Mouse (Mus musculus) limb, embryonic 14.5 days (tissue): ENCODE measurements around the gene Olfr814. TPM values are rescaled to one million over a fixed set of nuclear protein-coding genes. Genes with fewer than 3 reads are reported as not detected.

ENCODE experiments used
- ATAC-seq: fragments of 200-750 bp; cut with Nextera tagmentation; 2 replicates; pipeline ENCODE4 v1.8.0; 2017; ENCODE audit warnings: low read depth, moderate number of reproducible peaks, moderate TSS enrichment; ENCODE audit not compliant: low FRiP score
- DNase-seq: peaks from one replicate; pipeline ENCODE4 v3.0.0-alpha.2; 2015; ENCODE audit warnings: low spot score
- H3K27ac ChIP-seq: fragments of 300-500 bp; sonication (generic); replicated peaks from 2 replicates; pipeline ENCODE4 v1.5.1; 2014; ENCODE audit warnings: low read depth, mild to moderate bottlenecking, low read length, moderate library complexity, mixed read lengths
- H3K27me3 ChIP-seq: fragments of 300-500 bp; sonication (generic); 2 replicates; pipeline ENCODE4 v1.6.1; 2014; ENCODE audit warnings: low read length, mixed read lengths; ENCODE audit not compliant: control insufficient read depth, insufficient read depth
- H3K36me3 ChIP-seq: fragments of 300-500 bp; sonication (generic); 2 replicates; pipeline ENCODE4 v1.6.1; 2014; ENCODE audit warnings: mild to moderate bottlenecking, low read length, moderate library complexity, mixed read lengths; ENCODE audit not compliant: control insufficient read depth, insufficient read depth
- H3K4me1 ChIP-seq: fragments of 300-500 bp; sonication (generic); 2 replicates; pipeline ENCODE4 v1.6.1; 2014; ENCODE audit warnings: antibody characterized with exemption, low read length, mixed read lengths; ENCODE audit not compliant: control insufficient read depth, insufficient read depth
- H3K4me2 ChIP-seq: fragments of 300-500 bp; sonication (generic); replicated peaks from 2 replicates; pipeline ENCODE4 v1.6.1; 2014; ENCODE audit warnings: low read depth, mild to moderate bottlenecking, low read length, moderate library complexity; ENCODE audit not compliant: severe bottlenecking
- H3K4me3 ChIP-seq: fragments of 300-500 bp; sonication (generic); replicated peaks from 2 replicates; pipeline ENCODE4 v1.5.1; 2014; ENCODE audit warnings: low read length
- H3K9ac ChIP-seq: fragments of 300-500 bp; sonication (generic); 2 replicates; pipeline ENCODE4 v1.6.1; 2014; ENCODE audit warnings: mild to moderate bottlenecking, low read depth, low read length, moderate library complexity; ENCODE audit not compliant: severe bottlenecking
- H3K9me3 ChIP-seq: fragments of 300-500 bp; sonication (generic); 2 replicates; pipeline ENCODE4 v1.6.1; 2016; ENCODE audit warnings: low read length; ENCODE audit not compliant: control insufficient read depth
- POLR2A ChIP-seq: fragments of 200-500 bp; IDR thresholded peaks from 2 replicates; pipeline ENCODE4 v1.8.0; 2012; ENCODE audit warnings: inconsistent platforms, mild to moderate bottlenecking, moderate library complexity, borderline replicate concordance; ENCODE audit not compliant: insufficient read depth, insufficient read length; ENCODE audit errors: extremely low read depth
- WGBS: fragments of 180-500 bp; shearing (Covaris S2); extraction: QIAGEN DNeasy Blood & Tissue Kit; methylation state at CpG from one replicate; pipeline ENCODE4 v1.1.7; 2014; 5-methylcytosine and 5-hydroxymethylcytosine counted together
- polyA plus RNA-seq, 2 experiments: library from polyadenylated mRNA; depleted of rRNA in 1 of 2; stranded (reverse) in 1 of 2; unstranded in 1 of 2; fragments of >200 nt; fragmentation: Nextera tagmentation in 1 of 2; extraction: Ambion mirVana in 1 of 2; gene quantifications; 2 replicates each; pipeline versions ENCODE4 v1.2.1 to v1.2.3; 2012 to 2014

The Olfr814 gene
- polyA plus RNA-seq, 2 experiments: not detected

GRCm38 (mm10) chr10:129847343-129847742 is 32.3 kb downstream of the Olfr814 start:
- no peak for DNase-seq
- H3K27ac ChIP-seq: no peak overlapping the region
- no peak for TF ChIP-seq POLR2A
- ATAC-seq: no peak
- H3K4me2 ChIP-seq: no peak overlapping the region
- WGBS: 85% methylated on average over 1 of the region's 1 CpGs
- H3K9ac ChIP-seq: no peak overlapping the region
- H3K4me3 ChIP-seq: no peak overlapping the region
- H3K36me3 ChIP-seq: no peaks in the 10 kb centered on the region
- H3K4me1 ChIP-seq: no peaks in the 10 kb centered on the region
- no peaks in the 10 kb centered on the region for H3K27me3 ChIP-seq
- no peaks in the 10 kb centered on the region for H3K9me3 ChIP-seq

GRCm38 (mm10) chr10:129845994-129846393 is 33.7 kb downstream of the Olfr814 start, which contains the start of gene Olfr812:
Olfr812 (minus strand) TSS chr10:129846094.
- Histone ChIP-seq H3K9ac (no peak within 1 kb of the TSS), H3K4me3 (no peak within 1 kb of the TSS), H3K9me3 (no peaks in the 10 kb centered on the region), H3K4me2 (no peak within 1 kb of the TSS), H3K36me3 (no peaks in the 10 kb centered on the region), H3K27me3 (no peaks in the 10 kb centered on the region), H3K4me1 (no peaks in the 10 kb centered on the region), H3K27ac (no peak within 1 kb of the TSS)
- WGBS: 54% methylated on average over 1 of the region's 1 CpGs
- DNase-seq (no peak), ATAC-seq (no peak)
- TF ChIP-seq POLR2A: no peak

Other genes starting within 250 kb of the Olfr814 start
- not detected in 2 replicates for gene Olfr799, start 242.4 kb downstream of the Olfr814 start, polyA plus RNA-seq (2012; rRNA removed)
- gene Olfr799, start 242.4 kb downstream of the Olfr814 start, polyA plus RNA-seq (2014; fragmentation: Nextera tagmentation; extraction: Ambion mirVana): not detected in 2 replicates
- gene Olfr800, start 222.2 kb downstream of the Olfr814 start, polyA plus RNA-seq (2012; rRNA removed): not detected in 2 replicates
- gene Olfr800, start 222.2 kb downstream of the Olfr814 start, polyA plus RNA-seq (2014; fragmentation: Nextera tagmentation; extraction: Ambion mirVana): not detected in 2 replicates
- gene Olfr801, start 206.0 kb downstream of the Olfr814 start, polyA plus RNA-seq (2012; rRNA removed): not detected in 2 replicates
- gene Olfr801, start 206.0 kb downstream of the Olfr814 start, polyA plus RNA-seq (2014; fragmentation: Nextera tagmentation; extraction: Ambion mirVana): not detected in 2 replicates
- gene Olfr802, start 191.7 kb downstream of the Olfr814 start, polyA plus RNA-seq (2012; rRNA removed): not detected in 2 replicates
- not detected in 2 replicates for gene Olfr802, start 191.7 kb downstream of the Olfr814 start, polyA plus RNA-seq (2014; fragmentation: Nextera tagmentation; extraction: Ambion mirVana)
- not detected in 2 replicates for gene Olfr803, start 185.6 kb downstream of the Olfr814 start, polyA plus RNA-seq (2012; rRNA removed)
- not detected in 2 replicates for gene Olfr803, start 185.6 kb downstream of the Olfr814 start, polyA plus RNA-seq (2014; fragmentation: Nextera tagmentation; extraction: Ambion mirVana)
- not detected in 2 replicates for gene Olfr804, start 176.6 kb downstream of the Olfr814 start, polyA plus RNA-seq (2012; rRNA removed)
- gene Olfr804, start 176.6 kb downstream of the Olfr814 start, polyA plus RNA-seq (2014; fragmentation: Nextera tagmentation; extraction: Ambion mirVana): not detected in 2 replicates
- not detected in 2 replicates for gene Olfr805, start 150.5 kb downstream of the Olfr814 start, polyA plus RNA-seq (2012; rRNA removed)
- gene Olfr805, start 150.5 kb downstream of the Olfr814 start, polyA plus RNA-seq (2014; fragmentation: Nextera tagmentation; extraction: Ambion mirVana): not detected in 2 replicates
- not detected in 2 replicates for gene Olfr806, start 137.9 kb downstream of the Olfr814 start, polyA plus RNA-seq (2012; rRNA removed)
- gene Olfr806, start 137.9 kb downstream of the Olfr814 start, polyA plus RNA-seq (2014; fragmentation: Nextera tagmentation; extraction: Ambion mirVana): not detected in 2 replicates
- not detected in 2 replicates for gene Olfr807, start 122.1 kb downstream of the Olfr814 start, polyA plus RNA-seq (2012; rRNA removed)
- gene Olfr807, start 122.1 kb downstream of the Olfr814 start, polyA plus RNA-seq (2014; fragmentation: Nextera tagmentation; extraction: Ambion mirVana): not detected in 2 replicates
- gene Olfr808, start 114.4 kb downstream of the Olfr814 start, polyA plus RNA-seq (2012; rRNA removed): not detected in 2 replicates
- gene Olfr808, start 114.4 kb downstream of the Olfr814 start, polyA plus RNA-seq (2014; fragmentation: Nextera tagmentation; extraction: Ambion mirVana): not detected in 2 replicates
- not detected in 2 replicates for gene Olfr809, start 105.2 kb downstream of the Olfr814 start, polyA plus RNA-seq (2012; rRNA removed)
- gene Olfr809, start 105.2 kb downstream of the Olfr814 start, polyA plus RNA-seq (2014; fragmentation: Nextera tagmentation; extraction: Ambion mirVana): not detected in 2 replicates
- gene Olfr810, start 84.9 kb downstream of the Olfr814 start, polyA plus RNA-seq (2012; rRNA removed): not detected in 2 replicates
- not detected in 2 replicates for gene Olfr810, start 84.9 kb downstream of the Olfr814 start, polyA plus RNA-seq (2014; fragmentation: Nextera tagmentation; extraction: Ambion mirVana)
- not detected in 2 replicates for gene Olfr811, start 75.5 kb downstream of the Olfr814 start, polyA plus RNA-seq (2012; rRNA removed)
- not detected in 2 replicates for gene Olfr811, start 75.5 kb downstream of the Olfr814 start, polyA plus RNA-seq (2014; fragmentation: Nextera tagmentation; extraction: Ambion mirVana)
- gene Olfr812, start 33.8 kb downstream of the Olfr814 start, polyA plus RNA-seq (2012; rRNA removed): not detected in 2 replicates
- gene Olfr812, start 33.8 kb downstream of the Olfr814 start, polyA plus RNA-seq (2014; fragmentation: Nextera tagmentation; extraction: Ambion mirVana): not detected in 2 replicates
- not detected in 2 replicates for gene Olfr813, start 24.5 kb downstream of the Olfr814 start, polyA plus RNA-seq (2012; rRNA removed)
- not detected in 2 replicates for gene Olfr813, start 24.5 kb downstream of the Olfr814 start, polyA plus RNA-seq (2014; fragmentation: Nextera tagmentation; extraction: Ambion mirVana)
- gene Olfr815, start 26.0 kb upstream of the Olfr814 start, polyA plus RNA-seq (2012; rRNA removed): not detected in 2 replicates
- gene Olfr815, start 26.0 kb upstream of the Olfr814 start, polyA plus RNA-seq (2014; fragmentation: Nextera tagmentation; extraction: Ambion mirVana): not detected in 2 replicates
- gene Olfr816, start 35.7 kb upstream of the Olfr814 start, polyA plus RNA-seq (2012; rRNA removed): not detected in 2 replicates
- gene Olfr816, start 35.7 kb upstream of the Olfr814 start, polyA plus RNA-seq (2014; fragmentation: Nextera tagmentation; extraction: Ambion mirVana): not detected in 2 replicates
- gene Olfr818, start 69.2 kb upstream of the Olfr814 start, polyA plus RNA-seq (2012; rRNA removed): not detected in 2 replicates
- not detected in 2 replicates for gene Olfr818, start 69.2 kb upstream of the Olfr814 start, polyA plus RNA-seq (2014; fragmentation: Nextera tagmentation; extraction: Ambion mirVana)
- not detected in 2 replicates for gene Olfr819, start 87.4 kb upstream of the Olfr814 start, polyA plus RNA-seq (2012; rRNA removed)
- not detected in 2 replicates for gene Olfr819, start 87.4 kb upstream of the Olfr814 start, polyA plus RNA-seq (2014; fragmentation: Nextera tagmentation; extraction: Ambion mirVana)
- gene Olfr247, start 96.3 kb upstream of the Olfr814 start, polyA plus RNA-seq (2012; rRNA removed): not detected in 2 replicates
- not detected in 2 replicates for gene Olfr247, start 96.3 kb upstream of the Olfr814 start, polyA plus RNA-seq (2014; fragmentation: Nextera tagmentation; extraction: Ambion mirVana)
- not detected in 2 replicates for gene Gm10310, start 105.2 kb upstream of the Olfr814 start, polyA plus RNA-seq (2012; rRNA removed)
- not detected in 2 replicates for gene Gm10310, start 105.2 kb upstream of the Olfr814 start, polyA plus RNA-seq (2014; fragmentation: Nextera tagmentation; extraction: Ambion mirVana)
- not detected in 2 replicates for gene Olfr820, start 132.8 kb upstream of the Olfr814 start, polyA plus RNA-seq (2012; rRNA removed)
- gene Olfr820, start 132.8 kb upstream of the Olfr814 start, polyA plus RNA-seq (2014; fragmentation: Nextera tagmentation; extraction: Ambion mirVana): not detected in 2 replicates
- not detected in 2 replicates for gene Olfr821, start 150.5 kb upstream of the Olfr814 start, polyA plus RNA-seq (2012; rRNA removed)
- not detected in 2 replicates for gene Olfr821, start 150.5 kb upstream of the Olfr814 start, polyA plus RNA-seq (2014; fragmentation: Nextera tagmentation; extraction: Ambion mirVana)
- gene Olfr822, start 191.4 kb upstream of the Olfr814 start, polyA plus RNA-seq (2012; rRNA removed): not detected in 2 replicates
- not detected in 2 replicates for gene Olfr822, start 191.4 kb upstream of the Olfr814 start, polyA plus RNA-seq (2014; fragmentation: Nextera tagmentation; extraction: Ambion mirVana)
- gene Olfr823, start 235.5 kb upstream of the Olfr814 start, polyA plus RNA-seq (2012; rRNA removed): not detected in 2 replicates
- gene Olfr823, start 235.5 kb upstream of the Olfr814 start, polyA plus RNA-seq (2014; fragmentation: Nextera tagmentation; extraction: Ambion mirVana): not detected in 2 replicates